Mouse (Mus musculus) gastrocnemius, postnatal 14 days (tissue): ENCODE results near the gene Rab7b. TPM values are rescaled to one million over a fixed set of nuclear protein-coding genes. Genes with fewer than 3 reads are reported as not detected.

ENCODE experiments used
- DNase-seq: peaks from one replicate; pipeline ENCODE4 v3.0.0; 2021; ENCODE audit warnings: mixed read lengths
- intact Hi-C: fragments of 180-260 bp; cut with DNase I; formaldehyde crosslinking; loops from one replicate; pipeline ENCODE4 v1.15.1; 2025; ENCODE audit warnings: low total_unique reads
- total RNA-seq, 2 experiments: library from RNA; stranded (reverse); gene quantifications; 2 replicates each; pipeline ENCODE4 v1.2.3; 2021

The Rab7b gene
- total RNA-seq, 2 experiments from 2014 or later: 3.7 to 6.5 TPM

- no peak for DNase-seq
- intact Hi-C loops: no loop called here
Measured at GRCm38 (mm10) chr1:131689899-131690298, 1.4 kb downstream of the Rab7b start.

- DNase-seq: peak; percentile 85
- intact Hi-C loops: no loop called here
Measured at GRCm38 (mm10) chr1:131690435-131690834, 1.9 kb downstream of the Rab7b start.

GRCm38 (mm10) chr1:131691356-131691755, 2.9 kb downstream of the Rab7b start:
- intact Hi-C loops: no loop called here
- no peak for DNase-seq

- intact Hi-C loops: no loop called here
- DNase-seq: no peak
Measured at GRCm38 (mm10) chr1:131695308-131695707, 6.8 kb downstream of the Rab7b start.

- intact Hi-C loops: no loop called here
- no peak for DNase-seq
Measured at GRCm38 (mm10) chr1:131696325-131696724, 7.8 kb downstream of the Rab7b start.

- no peak for DNase-seq
- intact Hi-C loops: no loop called here
Measured at GRCm38 (mm10) chr1:131698770-131699169, 10.3 kb downstream of the Rab7b start.

- intact Hi-C loops: no loop called here
- no peak for DNase-seq
Measured at GRCm38 (mm10) chr1:131699642-131700041, 11.1 kb downstream of the Rab7b start.

- intact Hi-C loops: no loop called here
- no peak for DNase-seq
Measured at GRCm38 (mm10) chr1:131700447-131700846, 12.0 kb downstream of the Rab7b start.

- intact Hi-C loops: no loop called here
- no peak for DNase-seq
Measured at GRCm38 (mm10) chr1:131701391-131701790, 12.9 kb downstream of the Rab7b start.

- no peak for DNase-seq
- intact Hi-C loops: no loop called here
Measured at GRCm38 (mm10) chr1:131702094-131702766, 13.7 kb downstream of the Rab7b start.

- intact Hi-C loops: no loop called here
- no peak for DNase-seq
Measured at GRCm38 (mm10) chr1:131703482-131703881, 15.0 kb downstream of the Rab7b start.

- DNase-seq: peak; percentile 66
- intact Hi-C loops: loop anchor here (5.0 kb wide), 1 partner anchor 139 kb away; no protein-coding TSS in a partner anchor
Measured at GRCm38 (mm10) chr1:131708338-131708737, 19.8 kb downstream of the Rab7b start.

- intact Hi-C loops: no loop called here
Measured at GRCm38 (mm10) chr1:131711518-131711917, 23.0 kb downstream of the Rab7b start.

GRCm38 (mm10) chr1:131712386-131712785, 23.9 kb downstream of the Rab7b start:
- peak; percentile 85 for DNase-seq
- intact Hi-C loops: no loop called here

More at GRCm38 (mm10) chr1:131711518-131711917, 23.0 kb downstream of the Rab7b start:
- no peak for DNase-seq

GRCm38 (mm10) chr1:131714388-131715337, 26.2 kb downstream of the Rab7b start:
- peak; percentile 37 for DNase-seq
- intact Hi-C loops: loop anchor here (2.0 kb wide), 1 partner anchor 50 kb away; no protein-coding TSS in a partner anchor

GRCm38 (mm10) chr1:131718952-131719694, 30.6 kb downstream of the Rab7b start:
- DNase-seq: no peak
- intact Hi-C loops: no loop called here

- intact Hi-C loops: loop anchor here (2.0 kb wide), 1 partner anchor 21 kb away; no protein-coding TSS in a partner anchor
- DNase-seq: peak; percentile 49
Measured at GRCm38 (mm10) chr1:131721989-131722388, 33.5 kb downstream of the Rab7b start.

- intact Hi-C loops: no loop called here
- DNase-seq: no peak
Measured at GRCm38 (mm10) chr1:131723549-131723948, 35.1 kb downstream of the Rab7b start.

GRCm38 (mm10) chr1:131726586-131726985, 38.1 kb downstream of the Rab7b start:
- intact Hi-C loops: no loop called here
- DNase-seq: no peak
